Mouse (Mus musculus) lung, embryonic 16.5 days (tissue): ENCODE measurements at regions not wholly inside any gene's neighbourhood (a gene's known extent, or its start where the extent isn't known, plus 50 kb on each side); places are given as distances from the start of the nearest gene placed in this dataset.

Experiments
- ATAC-seq: fragments of 200-750 bp; cut with Nextera tagmentation; 2 replicates; pipeline ENCODE4 v1.8.0; 2017; ENCODE audit warnings: low read depth, mild to moderate bottlenecking, moderate library complexity
- H3K27ac ChIP-seq: fragments of 300-500 bp; sonication (generic); 2 replicates; pipeline ENCODE4 v1.5.1; 2014; ENCODE audit warnings: mild to moderate bottlenecking, control low read depth, low read length
- H3K27me3 ChIP-seq: fragments of 300-500 bp; sonication (generic); 2 replicates; pipeline ENCODE4 v1.6.1; 2014; ENCODE audit warnings: low read depth, low read length, mixed read lengths; ENCODE audit not compliant: control insufficient read depth, insufficient read depth
- H3K36me3 ChIP-seq: fragments of 300-500 bp; sonication (generic); 2 replicates; pipeline ENCODE4 v1.6.1; 2014; ENCODE audit warnings: low read length; ENCODE audit not compliant: control insufficient read depth, insufficient read depth
- H3K4me1 ChIP-seq: fragments of 300-500 bp; sonication (generic); replicated peaks from 2 replicates; pipeline ENCODE4 v1.6.1; 2014; ENCODE audit warnings: low read length, mixed read lengths; ENCODE audit not compliant: control insufficient read depth, insufficient read depth
- H3K4me2 ChIP-seq: fragments of 300-500 bp; sonication (generic); 2 replicates; pipeline ENCODE4 v1.6.1; 2014; ENCODE audit warnings: low read depth, low read length, control low read depth
- H3K4me3 ChIP-seq: fragments of 300-500 bp; sonication (generic); 2 replicates; pipeline ENCODE4 v1.5.1; 2014; ENCODE audit warnings: mild to moderate bottlenecking, low read length, control low read depth
- H3K9ac ChIP-seq: fragments of 300-500 bp; sonication (generic); 2 replicates; pipeline ENCODE4 v1.6.1; 2014; ENCODE audit warnings: low read length, control low read depth
- H3K9me3 ChIP-seq: fragments of 300-500 bp; sonication (generic); 2 replicates; pipeline ENCODE4 v1.6.1; 2016; ENCODE audit warnings: low read length; ENCODE audit not compliant: control insufficient read depth
- WGBS: fragments of 180-500 bp; shearing (Covaris S2); extraction: QIAGEN DNeasy Blood & Tissue Kit; methylation state at CpG from one replicate; pipeline ENCODE4 v1.1.7; 2014; 5-methylcytosine and 5-hydroxymethylcytosine counted together

GRCm38 (mm10) chr11:8148485-8148825, 515.9 kb downstream of the Tns3 start:
- WGBS, result 86% methylated on average over 5 of the region's 5 CpGs
- H3K4me2 ChIP-seq, result no peak overlapping the region
- ATAC-seq, result no peak
- H3K27me3 ChIP-seq, result no peaks in the 10 kb centered on the region
- no peak overlapping the region for H3K27ac ChIP-seq
- H3K9me3 ChIP-seq, result no peaks in the 10 kb centered on the region
- H3K4me3 ChIP-seq, result no peak overlapping the region
- no peak overlapping the region for H3K9ac ChIP-seq
- H3K4me1 ChIP-seq, result no peaks in the 10 kb centered on the region
- no peaks in the 10 kb centered on the region for H3K36me3 ChIP-seq

GRCm38 (mm10) chr11:8147790-8148484, 516.4 kb downstream of the Tns3 start:
- Histone ChIP-seq H3K9me3 (no peaks in the 10 kb centered on the region), H3K27me3 (no peaks in the 10 kb centered on the region), H3K9ac (no peak overlapping the region), H3K4me1 (no peaks in the 10 kb centered on the region), H3K27ac (no peak overlapping the region), H3K4me3 (no peak overlapping the region), H3K36me3 (no peaks in the 10 kb centered on the region), H3K4me2 (no peak overlapping the region)
- 59% methylated on average over 6 of the region's 6 CpGs for WGBS
- no peak for ATAC-seq

- Histone ChIP-seq H3K27me3 (no peaks in the 10 kb centered on the region), H3K9ac (no peak overlapping the region), H3K27ac (no peak overlapping the region), H3K9me3 (no peaks in the 10 kb centered on the region), H3K36me3 (no peaks in the 10 kb centered on the region), H3K4me1 (no peaks in the 10 kb centered on the region), H3K4me3 (no peak overlapping the region), H3K4me2 (no peak overlapping the region)
- WGBS, result 30% methylated on average over 4 of the region's 4 CpGs
- ATAC-seq, result no peak
Observed at GRCm38 (mm10) chr11:8137366-8137765, 527.0 kb downstream of the Tns3 start.

GRCm38 (mm10) chr11:8136666-8137065, 527.7 kb downstream of the Tns3 start:
- no peak for ATAC-seq
- no peak overlapping the region for H3K4me3 ChIP-seq
- H3K4me1 ChIP-seq, result no peaks in the 10 kb centered on the region
- H3K36me3 ChIP-seq, result no peaks in the 10 kb centered on the region
- no peaks in the 10 kb centered on the region for H3K9me3 ChIP-seq
- no peak overlapping the region for H3K4me2 ChIP-seq
- H3K27ac ChIP-seq, result no peak overlapping the region
- no peak overlapping the region for H3K9ac ChIP-seq
- WGBS, result 78% methylated on average over 4 of the region's 4 CpGs
- no peaks in the 10 kb centered on the region for H3K27me3 ChIP-seq

GRCm38 (mm10) chr11:8109286-8109685, 555.0 kb downstream of the Tns3 start:
- Histone ChIP-seq H3K9ac (no peak overlapping the region), H3K27me3 (no peaks in the 10 kb centered on the region), H3K4me1 (no peaks in the 10 kb centered on the region), H3K4me3 (no peak overlapping the region), H3K27ac (no peak overlapping the region), H3K9me3 (no peaks in the 10 kb centered on the region), H3K36me3 (no peaks in the 10 kb centered on the region), H3K4me2 (no peak overlapping the region)
- no peak for ATAC-seq
- WGBS, result 62% methylated on average over 2 of the region's 2 CpGs

- Histone ChIP-seq H3K9me3 (no peaks in the 10 kb centered on the region), H3K9ac (no peak overlapping the region), H3K4me1 (no peaks in the 10 kb centered on the region), H3K36me3 (no peaks in the 10 kb centered on the region), H3K4me2 (no peak overlapping the region), H3K27ac (no peak overlapping the region), H3K4me3 (no peak overlapping the region), H3K27me3 (no peaks in the 10 kb centered on the region)
- no peak for ATAC-seq
- 66% methylated on average over 7 of the region's 7 CpGs for WGBS
Observed at GRCm38 (mm10) chr11:8101091-8101490, 563.2 kb downstream of the Tns3 start.

- ATAC-seq, result no peak
- WGBS, result 77% methylated on average over 2 of the region's 2 CpGs
- H3K4me1 ChIP-seq, result no peaks in the 10 kb centered on the region
- H3K27ac ChIP-seq, result no peak overlapping the region
- H3K4me3 ChIP-seq, result no peak overlapping the region
- H3K36me3 ChIP-seq, result no peaks in the 10 kb centered on the region
- no peaks in the 10 kb centered on the region for H3K9me3 ChIP-seq
- no peaks in the 10 kb centered on the region for H3K27me3 ChIP-seq
- H3K9ac ChIP-seq, result no peak overlapping the region
- H3K4me2 ChIP-seq, result no peak overlapping the region
Observed at GRCm38 (mm10) chr11:8084328-8084727, 580.0 kb downstream of the Tns3 start.

- 92% methylated on average over 4 of the region's 6 CpGs for WGBS
- no peaks in the 10 kb centered on the region for H3K27me3 ChIP-seq
- H3K36me3 ChIP-seq, result no peaks in the 10 kb centered on the region
- no peak overlapping the region for H3K4me3 ChIP-seq
- H3K9ac ChIP-seq, result no peak overlapping the region
- no peaks in the 10 kb centered on the region for H3K4me1 ChIP-seq
- no peak for ATAC-seq
- H3K27ac ChIP-seq, result no peak overlapping the region
- no peaks in the 10 kb centered on the region for H3K9me3 ChIP-seq
- no peak overlapping the region for H3K4me2 ChIP-seq
Observed at GRCm38 (mm10) chr11:8082811-8083210, 581.5 kb downstream of the Tns3 start.

GRCm38 (mm10) chr11:8073321-8073720, 591.0 kb downstream of the Tns3 start:
- no peaks in the 10 kb centered on the region for H3K9me3 ChIP-seq
- no peak overlapping the region for H3K4me2 ChIP-seq
- ATAC-seq, result no peak
- no peak overlapping the region for H3K27ac ChIP-seq
- no peaks in the 10 kb centered on the region for H3K27me3 ChIP-seq
- 56% methylated on average over 1 of the region's 1 CpGs for WGBS
- no peaks in the 10 kb centered on the region for H3K36me3 ChIP-seq
- no peak overlapping the region for H3K4me3 ChIP-seq
- no peak overlapping the region for H3K9ac ChIP-seq
- no peaks in the 10 kb centered on the region for H3K4me1 ChIP-seq

- 33% methylated on average over 3 of the region's 3 CpGs for WGBS
- no peak overlapping the region for H3K4me2 ChIP-seq
- H3K36me3 ChIP-seq, result no peaks in the 10 kb centered on the region
- H3K9me3 ChIP-seq, result no peaks in the 10 kb centered on the region
- no peak overlapping the region for H3K4me3 ChIP-seq
- ATAC-seq, result peak; percentile 61
- H3K4me1 ChIP-seq, result no peaks in the 10 kb centered on the region
- no peak overlapping the region for H3K27ac ChIP-seq
- H3K9ac ChIP-seq, result no peak overlapping the region
- H3K27me3 ChIP-seq, result no peaks in the 10 kb centered on the region
Observed at GRCm38 (mm10) chr11:8068873-8069272, 595.5 kb downstream of the Tns3 start.
